Mouse (Mus musculus): Measurements from ENCODE around the gene Meis1. TPM values are rescaled to one million over a fixed set of nuclear protein-coding genes. Genes with fewer than 3 reads are reported as not detected.
A peak's percentile ranks its signal among the peaks of the same experiment; 100 is the strongest.

Meis1 gene
- polyA plus RNA-seq, 1 experiment from 2014 or later, result 132 TPM

GRCm38 (mm10) chr11:18872793-18873192, 146.0 kb downstream of the Meis1 start:
- Histone ChIP-seq H3K9me3 (ENCODE audit: low read depth, low read length) (no peaks in the 10 kb centered on the region), H3K27me3 (ENCODE audit: insufficient read depth, low read length) (0 out of 2 replicates have a peak, but pooled peaks cover 23% of the 10 kb centered on the region), H3K4me1 (ENCODE audit: insufficient read depth) (peaks cover 9% of the 10 kb centered on the region; the same call in 1 of the 2 replicates), H3K36me3 (ENCODE audit: insufficient read depth) (no peaks in the 10 kb centered on the region), H3K4me2 (peak overlapping the region; percentile 92), H3K27ac (ENCODE audit: low read depth) (peak overlapping the region; percentile 54), H3K4me3 (ENCODE audit: low read depth, low read length) (no peak overlapping the region), H3K9ac (no peak overlapping the region; the same call in 1 of the 2 replicates)
- TF ChIP-seq CTCF (IDR thresholded peaks at IDR 0.05; ENCODE audit: low read depth), result no peak
- 20% methylated on average over 3 of the region's 3 CpGs for WGBS
- ATAC-seq (ENCODE audit: insufficient read depth), result no peak
- DNase-seq, result no peak

GRCm38 (mm10) chr11:18872118-18872751, 146.6 kb downstream of the Meis1 start:
- H3K4me3 ChIP-seq (ENCODE audit: low read depth, low read length), result peak overlapping the region; percentile 51
- peaks cover 9% of the 10 kb centered on the region; the same call in 1 of the 2 replicates for H3K4me1 ChIP-seq (ENCODE audit: insufficient read depth)
- H3K27me3 ChIP-seq (ENCODE audit: insufficient read depth, low read length), result 0 out of 2 replicates have a peak, but pooled peaks cover 23% of the 10 kb centered on the region
- DNase-seq, result peak; percentile 43
- H3K27ac ChIP-seq (ENCODE audit: low read depth), result peak overlapping the region; percentile 95
- ATAC-seq (ENCODE audit: insufficient read depth), result no peak
- H3K4me2 ChIP-seq, result peak overlapping the region; percentile 92
- H3K36me3 ChIP-seq (ENCODE audit: insufficient read depth), result no peaks in the 10 kb centered on the region
- TF ChIP-seq CTCF (IDR thresholded peaks at IDR 0.05; ENCODE audit: low read depth), result no peak
- peak overlapping the region; percentile 87 for H3K9ac ChIP-seq
- no peaks in the 10 kb centered on the region for H3K9me3 ChIP-seq (ENCODE audit: low read depth, low read length)
- WGBS, result 5% methylated on average over 12 of the region's 12 CpGs

DNA sequence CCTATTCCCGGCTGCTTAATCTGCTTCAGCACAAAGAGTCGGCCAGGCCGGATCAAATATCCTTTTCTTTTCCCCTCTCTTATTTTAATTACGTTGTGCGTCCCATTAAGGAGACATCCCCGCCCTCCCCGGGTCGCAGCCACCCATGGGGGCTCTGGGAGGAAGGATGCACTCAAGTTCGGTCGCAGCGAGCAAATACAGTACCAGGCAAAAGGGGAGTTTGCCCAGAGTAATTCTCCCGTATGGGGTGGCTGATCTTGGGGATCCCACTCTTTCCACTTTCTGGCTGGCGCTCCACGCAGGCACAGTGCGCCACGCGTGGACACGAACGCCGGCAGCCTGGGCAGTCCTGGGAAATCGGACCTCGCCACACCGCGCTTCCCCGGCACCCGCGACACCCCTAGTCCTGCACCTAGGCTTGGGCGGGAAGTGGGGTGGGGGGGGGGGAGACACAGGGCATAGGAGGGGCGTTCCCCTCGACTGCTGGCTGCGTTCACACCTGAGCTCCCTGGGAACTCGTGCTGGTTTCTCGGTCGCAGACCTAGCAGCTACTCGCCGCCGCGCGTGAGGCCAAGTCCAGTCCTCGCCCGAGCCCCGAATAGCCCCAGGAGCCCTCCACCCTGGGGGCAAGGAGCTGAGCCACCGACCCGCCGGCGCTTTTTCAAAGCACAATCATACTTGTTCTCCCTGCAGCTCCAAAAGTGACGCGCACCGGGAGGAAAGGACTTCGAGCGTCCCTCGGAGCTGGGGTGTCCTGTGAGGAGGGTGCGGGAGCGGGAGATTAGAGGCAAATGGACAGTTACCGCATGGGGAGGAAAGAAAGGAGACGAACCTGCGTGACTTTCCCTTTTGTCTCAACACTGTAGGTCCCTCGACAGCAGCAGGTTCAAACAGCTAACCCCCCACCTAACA, 147.4 kb downstream of the Meis1 start:
- no peaks in the 10 kb centered on the region for H3K36me3 ChIP-seq (ENCODE audit: insufficient read depth)
- no peaks in the 10 kb centered on the region for H3K9me3 ChIP-seq (ENCODE audit: low read depth, low read length)
- peak overlapping the region; percentile 92 for H3K4me2 ChIP-seq
- peak; percentile 64 for DNase-seq
- H3K4me1 ChIP-seq (ENCODE audit: insufficient read depth), result peaks cover 9% of the 10 kb centered on the region; the same call in 1 of the 2 replicates
- peak overlapping the region; percentile 87 for H3K9ac ChIP-seq
- peak overlapping the region; percentile 95 for H3K27ac ChIP-seq (ENCODE audit: low read depth)
- 0 out of 2 replicates have a peak, but pooled peaks cover 20% of the 10 kb centered on the region for H3K27me3 ChIP-seq (ENCODE audit: insufficient read depth, low read length)
- WGBS, result under 1% methylated on average over 58 of the region's 58 CpGs
- ATAC-seq (ENCODE audit: insufficient read depth), result peak; percentile 57
- peak overlapping the region; percentile 51 for H3K4me3 ChIP-seq (ENCODE audit: low read depth, low read length)
- TF ChIP-seq CTCF (IDR thresholded peaks at IDR 0.05; ENCODE audit: low read depth), result 0 out of 2 replicates have a peak, but pooled peaks have one; percentile 4

GRCm38 (mm10) chr11:18870121-18870931, 148.5 kb downstream of the Meis1 start:
- ATAC-seq (ENCODE audit: insufficient read depth) (no peak), DNase-seq (peak; percentile 59)
- H3K9ac ChIP-seq, result peak overlapping the region; percentile 87
- H3K4me3 ChIP-seq (ENCODE audit: low read depth, low read length), result peak overlapping the region; percentile 51
- no peaks in the 10 kb centered on the region for H3K9me3 ChIP-seq (ENCODE audit: low read depth, low read length)
- 4% methylated on average over 25 of the region's 25 CpGs for WGBS
- no peak for TF ChIP-seq CTCF (IDR thresholded peaks at IDR 0.05; ENCODE audit: low read depth)
- peaks cover 9% of the 10 kb centered on the region; the same call in 1 of the 2 replicates for H3K4me1 ChIP-seq (ENCODE audit: insufficient read depth)
- H3K36me3 ChIP-seq (ENCODE audit: insufficient read depth), result no peaks in the 10 kb centered on the region
- 0 out of 2 replicates have a peak, but pooled peaks cover 9% of the 10 kb centered on the region for H3K27me3 ChIP-seq (ENCODE audit: insufficient read depth, low read length)
- peak overlapping the region; percentile 95 for H3K27ac ChIP-seq (ENCODE audit: low read depth)
- peak overlapping the region; percentile 92 for H3K4me2 ChIP-seq

GRCm38 (mm10) chr11:18869429-18869969, 149.3 kb downstream of the Meis1 start:
- Histone ChIP-seq H3K27ac (ENCODE audit: low read depth) (no peak overlapping the region; the same call in 1 of the 2 replicates), H3K4me2 (peak overlapping the region; percentile 92), H3K27me3 (ENCODE audit: insufficient read depth, low read length) (0 out of 2 replicates have a peak, but pooled peaks cover 9% of the 10 kb centered on the region), H3K4me3 (ENCODE audit: low read depth, low read length) (no peak overlapping the region), H3K36me3 (ENCODE audit: insufficient read depth) (no peaks in the 10 kb centered on the region), H3K4me1 (ENCODE audit: insufficient read depth) (peaks cover 7% of the 10 kb centered on the region; the same call in 1 of the 2 replicates), H3K9me3 (ENCODE audit: low read depth, low read length) (no peaks in the 10 kb centered on the region), H3K9ac (peak overlapping the region; percentile 87; the same call in 1 of the 2 replicates)
- ATAC-seq (ENCODE audit: insufficient read depth), result no peak
- no peak for DNase-seq
- TF ChIP-seq CTCF (IDR thresholded peaks at IDR 0.05; ENCODE audit: low read depth), result no peak
- 48% methylated on average over 4 of the region's 6 CpGs for WGBS

DNA sequence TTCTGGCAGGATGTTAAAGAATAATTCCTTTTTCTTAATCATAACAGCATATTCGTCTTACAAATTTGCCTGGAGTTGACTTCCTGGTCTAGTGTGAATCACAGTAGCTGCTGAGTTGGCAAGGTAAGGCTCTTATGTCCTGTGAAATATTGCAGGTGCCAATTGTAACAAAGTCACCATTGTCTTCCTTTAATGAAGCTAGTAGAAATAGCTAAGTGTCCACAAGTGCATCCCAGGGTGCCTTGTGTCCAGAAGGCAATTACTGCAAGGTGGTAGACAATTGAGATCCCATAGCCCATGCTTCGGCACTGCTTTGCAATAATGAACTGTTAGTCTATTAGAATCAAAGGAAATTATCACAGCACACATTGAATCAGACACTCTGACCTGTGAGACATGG, 151.1 kb downstream of the Meis1 start:
- Histone ChIP-seq H3K27ac (ENCODE audit: low read depth) (no peak overlapping the region), H3K36me3 (ENCODE audit: insufficient read depth) (no peaks in the 10 kb centered on the region), H3K9ac (no peak overlapping the region), H3K4me2 (no peak overlapping the region), H3K4me1 (ENCODE audit: insufficient read depth) (0 out of 2 replicates have a peak, but pooled peaks cover 4% of the 10 kb centered on the region), H3K9me3 (ENCODE audit: low read depth, low read length) (0 out of 2 replicates have a peak, but pooled peaks cover 3% of the 10 kb centered on the region), H3K4me3 (ENCODE audit: low read depth, low read length) (no peak overlapping the region), H3K27me3 (ENCODE audit: insufficient read depth, low read length) (0 out of 2 replicates have a peak, but pooled peaks cover 9% of the 10 kb centered on the region)
- DNase-seq (no peak), ATAC-seq (ENCODE audit: insufficient read depth) (no peak)
- TF ChIP-seq CTCF (IDR thresholded peaks at IDR 0.05; ENCODE audit: low read depth), result no peak
- 48% methylated on average over 2 of the region's 2 CpGs for WGBS
